Mouse (Mus musculus) ES-Bruce4 (cell line): ENCODE measurements around the gene BC017158.

Source experiments
- CTCF ChIP-seq: IDR thresholded peaks from one replicate; pipeline ENCODE4 v1.8.1; 2011; ENCODE audit warnings: low read depth, low read length
- EP300 ChIP-seq: IDR thresholded peaks from 2 replicates; pipeline ENCODE4 v1.6.1; 2011; ENCODE audit warnings: low read depth, low read length; ENCODE audit not compliant: insufficient read depth
- POLR2A ChIP-seq: IDR thresholded peaks from one replicate; pipeline ENCODE4 v1.8.1; 2011; ENCODE audit warnings: low read length; ENCODE audit not compliant: insufficient read depth

DNA sequence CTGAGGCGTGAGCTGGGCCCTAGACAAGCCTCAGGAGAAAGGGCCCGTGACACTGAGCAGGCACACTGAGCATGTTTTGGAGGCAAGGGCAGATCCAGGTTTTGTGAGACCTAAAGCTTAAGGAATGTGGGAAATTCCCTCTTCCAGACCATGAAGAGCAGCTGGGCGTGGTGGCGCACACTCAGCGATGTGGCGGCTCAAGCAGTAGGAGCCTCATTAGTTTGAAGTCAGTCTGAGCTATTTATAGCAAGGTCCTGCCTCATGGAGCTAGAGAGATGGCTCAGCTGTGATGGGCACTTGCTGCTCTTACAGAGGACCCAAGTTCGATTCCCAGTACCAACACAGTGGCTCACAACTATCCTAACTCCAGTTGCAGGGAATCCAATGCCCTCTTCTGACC lies 21.2 kb upstream of the BC017158 start:
- TF ChIP-seq CTCF = no peak
- no peak for TF ChIP-seq POLR2A
- no peak for TF ChIP-seq EP300
